Mouse (Mus musculus) hindbrain, embryonic 11.5 days (tissue): Measurements from ENCODE around the gene Abhd14a. TPM values are rescaled to one million over a fixed set of nuclear protein-coding genes. Genes with fewer than 3 reads are reported as not detected.

Experiments used
- ATAC-seq: fragments of 200-750 bp; cut with Nextera tagmentation; 2 replicates; pipeline ENCODE4 v1.8.0; 2017; ENCODE audit warnings: mild to moderate bottlenecking, moderate TSS enrichment, moderate library complexity; ENCODE audit not compliant: low FRiP score
- DNase-seq: peaks from one replicate; pipeline ENCODE4 v3.0.0-alpha.2; 2015; ENCODE audit warnings: low spot score
- H3K27ac ChIP-seq: fragments of 300-500 bp; sonication (generic); 2 replicates; pipeline ENCODE4 v1.5.1; 2014; ENCODE audit warnings: mild to moderate bottlenecking, low read depth, low read length
- H3K27me3 ChIP-seq: fragments of 300-500 bp; sonication (generic); 2 replicates; pipeline ENCODE4 v1.6.1; 2014; ENCODE audit warnings: mild to moderate bottlenecking, low read length, moderate library complexity, mixed read lengths; ENCODE audit not compliant: control insufficient read depth, insufficient read depth
- H3K36me3 ChIP-seq: fragments of 300-500 bp; sonication (generic); 2 replicates; pipeline ENCODE4 v1.6.1; 2014; ENCODE audit warnings: mild to moderate bottlenecking, low read length, moderate library complexity, mixed read lengths; ENCODE audit not compliant: control insufficient read depth, insufficient read depth
- H3K4me1 ChIP-seq: fragments of 300-500 bp; sonication (generic); replicated peaks from 2 replicates; pipeline ENCODE4 v1.6.1; 2014; ENCODE audit warnings: low read length, mixed read lengths; ENCODE audit not compliant: control insufficient read depth, insufficient read depth
- H3K4me2 ChIP-seq: fragments of 300-500 bp; sonication (generic); replicated peaks from 2 replicates; pipeline ENCODE4 v1.6.1; 2014; ENCODE audit warnings: mild to moderate bottlenecking, low read depth, low read length
- H3K4me3 ChIP-seq: fragments of 300-500 bp; sonication (generic); 2 replicates; pipeline ENCODE4 v1.5.1; 2014; ENCODE audit warnings: low read depth, low read length
- H3K9ac ChIP-seq: fragments of 300-500 bp; sonication (generic); 2 replicates; pipeline ENCODE4 v1.6.1; 2014; ENCODE audit warnings: low read depth, low read length
- H3K9me3 ChIP-seq: fragments of 300-500 bp; sonication (generic); 2 replicates; pipeline ENCODE4 v1.6.1; 2016; ENCODE audit warnings: low read length; ENCODE audit not compliant: control insufficient read depth
- WGBS: fragments of 180-500 bp; shearing (Covaris S2); extraction: QIAGEN DNeasy Blood & Tissue Kit; methylation state at CpG from one replicate; pipeline ENCODE4 v1.1.7; 2014; 5-methylcytosine and 5-hydroxymethylcytosine counted together
- polyA plus RNA-seq: library from polyadenylated mRNA; unstranded; fragments of >200 nt; fragmentation: Nextera tagmentation; extraction: Ambion mirVana; gene quantifications from 2 replicates; pipeline ENCODE4 v1.2.1, GENCODE M21; 2014

Gene Abhd14a
- polyA plus RNA-seq, 1 experiment from 2014 or later, result 31.2 TPM

GRCm38 (mm10) chr9:106406443-106407078 is 40.9 kb downstream of the Abhd14a start:
- no peaks in the 10 kb centered on the region for H3K27me3 ChIP-seq
- no peaks in the 10 kb centered on the region for H3K4me1 ChIP-seq
- no peak overlapping the region for H3K27ac ChIP-seq
- whole genome bisulfite sequencing, result 63% methylated on average over 8 of the region's 8 CpGs
- no peak overlapping the region for H3K4me2 ChIP-seq
- no peaks in the 10 kb centered on the region for H3K36me3 ChIP-seq
- no peak for DNase-seq
- H3K9me3 ChIP-seq, result no peaks in the 10 kb centered on the region
- ATAC-seq, result no peak
- H3K4me3 ChIP-seq, result no peak overlapping the region
- H3K9ac ChIP-seq, result no peak overlapping the region

- 27% methylated on average over 6 of the region's 6 CpGs for WGBS
- Histone ChIP-seq H3K9ac (no peak overlapping the region), H3K4me3 (no peak overlapping the region), H3K4me2 (no peak overlapping the region), H3K4me1 (no peaks in the 10 kb centered on the region), H3K9me3 (no peaks in the 10 kb centered on the region), H3K27ac (no peak overlapping the region), H3K27me3 (no peaks in the 10 kb centered on the region), H3K36me3 (no peaks in the 10 kb centered on the region)
- no peak for ATAC-seq
- no peak for DNase-seq
These were observed 42.2 kb downstream of the Abhd14a start for GRCm38 (mm10) chr9:106405275-106405674.

GRCm38 (mm10) chr9:106402607-106403375 is 44.7 kb downstream of the Abhd14a start:
- H3K9me3 ChIP-seq, result no peaks in the 10 kb centered on the region
- 88% methylated on average over 16 of the region's 16 CpGs for WGBS
- no peak overlapping the region for H3K9ac ChIP-seq
- H3K4me1 ChIP-seq, result no peaks in the 10 kb centered on the region
- no peak overlapping the region for H3K27ac ChIP-seq
- H3K4me2 ChIP-seq, result no peak overlapping the region
- no peak for ATAC-seq
- no peak for DNase-seq
- no peak overlapping the region for H3K4me3 ChIP-seq
- H3K27me3 ChIP-seq, result no peaks in the 10 kb centered on the region
- no peaks in the 10 kb centered on the region for H3K36me3 ChIP-seq

- DNase-seq (no peak), ATAC-seq (no peak)
- no peak overlapping the region for H3K9ac ChIP-seq
These were observed 45.3 kb downstream of the Abhd14a start for GRCm38 (mm10) chr9:106402149-106402548.

GRCm38 (mm10) chr9:106399808-106400207 is 47.7 kb downstream of the Abhd14a start:
- Histone ChIP-seq H3K36me3 (no peaks in the 10 kb centered on the region), H3K27ac (no peak overlapping the region), H3K9me3 (no peaks in the 10 kb centered on the region), H3K4me1 (no peaks in the 10 kb centered on the region), H3K27me3 (no peaks in the 10 kb centered on the region), H3K9ac (no peak overlapping the region), H3K4me3 (no peak overlapping the region), H3K4me2 (no peak overlapping the region)
- WGBS, result 81% methylated on average over 3 of the region's 3 CpGs
- no peak for ATAC-seq
- DNase-seq, result no peak

More at GRCm38 (mm10) chr9:106402149-106402548, 45.3 kb downstream of the Abhd14a start:
- Histone ChIP-seq H3K4me3 (no peak overlapping the region), H3K36me3 (no peaks in the 10 kb centered on the region), H3K4me2 (no peak overlapping the region), H3K4me1 (no peaks in the 10 kb centered on the region), H3K27me3 (no peaks in the 10 kb centered on the region), H3K27ac (no peak overlapping the region), H3K9me3 (no peaks in the 10 kb centered on the region)
- WGBS, result 88% methylated on average over 5 of the region's 5 CpGs

DNA sequence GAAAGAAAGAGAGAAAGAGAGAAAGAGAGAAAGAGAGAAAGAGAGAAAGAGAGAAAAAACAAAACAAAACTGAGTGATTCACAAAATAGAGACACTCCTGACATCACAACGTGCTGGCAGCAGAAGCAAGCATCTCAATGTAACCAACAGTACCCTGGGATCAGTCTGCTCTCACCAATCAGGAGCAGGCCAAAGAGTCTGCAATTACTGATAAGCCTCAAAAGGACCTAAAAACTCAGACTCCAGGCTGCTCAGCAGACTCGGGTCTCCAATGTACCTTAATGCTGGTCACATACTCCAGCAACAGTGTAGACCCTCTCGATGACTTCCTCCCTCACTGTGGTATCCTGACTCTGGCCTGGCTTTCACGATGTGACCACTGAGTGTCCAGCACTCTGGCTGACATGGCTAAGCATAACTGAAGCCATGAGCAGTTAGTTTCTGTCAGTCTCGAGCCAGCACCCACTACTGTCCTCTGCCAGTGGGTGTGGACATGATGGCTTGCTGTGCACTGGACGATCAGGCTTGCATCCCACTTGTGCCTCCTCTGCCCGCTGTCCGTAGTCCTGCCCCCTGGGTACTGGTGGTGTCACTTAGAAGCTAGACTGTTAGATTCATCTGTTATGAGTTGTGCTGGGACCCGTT is 48.7 kb downstream of the Abhd14a start:
- ATAC-seq, result no peak

DNA sequence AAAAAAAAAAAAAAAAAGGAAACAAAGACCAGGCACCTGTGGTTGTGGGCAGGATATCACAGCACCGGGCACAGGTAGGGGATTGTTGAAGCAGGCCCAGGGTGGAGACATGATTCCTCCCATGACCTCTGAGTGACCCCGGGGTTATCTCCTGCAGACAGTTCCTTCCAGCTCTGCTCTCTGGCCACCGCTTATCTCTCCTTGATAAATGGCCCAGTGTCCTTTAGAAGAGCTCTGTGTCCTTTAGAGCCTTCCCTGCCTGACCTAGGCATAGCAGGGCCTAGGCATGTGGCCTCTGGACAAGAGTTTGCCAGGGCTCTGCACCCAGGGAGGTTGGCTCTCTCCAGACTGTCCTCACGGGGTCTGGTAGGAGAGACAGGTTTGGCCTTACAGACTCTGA is 49.7 kb downstream of the Abhd14a start:
- Histone ChIP-seq H3K9ac (no peak overlapping the region), H3K4me1 (no peaks in the 10 kb centered on the region), H3K27ac (no peak overlapping the region), H3K4me3 (no peak overlapping the region), H3K27me3 (no peaks in the 10 kb centered on the region), H3K9me3 (no peaks in the 10 kb centered on the region), H3K36me3 (no peaks in the 10 kb centered on the region), H3K4me2 (no peak overlapping the region)
- ATAC-seq (no peak), DNase-seq (no peak)
- 77% methylated on average over 4 of the region's 4 CpGs for whole genome bisulfite sequencing

More for the DNA sequence above, 48.7 kb downstream of the Abhd14a start:
- Histone ChIP-seq H3K36me3 (no peaks in the 10 kb centered on the region), H3K9me3 (no peaks in the 10 kb centered on the region), H3K27ac (no peak overlapping the region), H3K27me3 (no peaks in the 10 kb centered on the region), H3K4me2 (no peak overlapping the region), H3K4me3 (no peak overlapping the region), H3K9ac (no peak overlapping the region), H3K4me1 (no peaks in the 10 kb centered on the region)
- 81% methylated on average over 9 of the region's 9 CpGs for WGBS
- DNase-seq, result no peak

DNA sequence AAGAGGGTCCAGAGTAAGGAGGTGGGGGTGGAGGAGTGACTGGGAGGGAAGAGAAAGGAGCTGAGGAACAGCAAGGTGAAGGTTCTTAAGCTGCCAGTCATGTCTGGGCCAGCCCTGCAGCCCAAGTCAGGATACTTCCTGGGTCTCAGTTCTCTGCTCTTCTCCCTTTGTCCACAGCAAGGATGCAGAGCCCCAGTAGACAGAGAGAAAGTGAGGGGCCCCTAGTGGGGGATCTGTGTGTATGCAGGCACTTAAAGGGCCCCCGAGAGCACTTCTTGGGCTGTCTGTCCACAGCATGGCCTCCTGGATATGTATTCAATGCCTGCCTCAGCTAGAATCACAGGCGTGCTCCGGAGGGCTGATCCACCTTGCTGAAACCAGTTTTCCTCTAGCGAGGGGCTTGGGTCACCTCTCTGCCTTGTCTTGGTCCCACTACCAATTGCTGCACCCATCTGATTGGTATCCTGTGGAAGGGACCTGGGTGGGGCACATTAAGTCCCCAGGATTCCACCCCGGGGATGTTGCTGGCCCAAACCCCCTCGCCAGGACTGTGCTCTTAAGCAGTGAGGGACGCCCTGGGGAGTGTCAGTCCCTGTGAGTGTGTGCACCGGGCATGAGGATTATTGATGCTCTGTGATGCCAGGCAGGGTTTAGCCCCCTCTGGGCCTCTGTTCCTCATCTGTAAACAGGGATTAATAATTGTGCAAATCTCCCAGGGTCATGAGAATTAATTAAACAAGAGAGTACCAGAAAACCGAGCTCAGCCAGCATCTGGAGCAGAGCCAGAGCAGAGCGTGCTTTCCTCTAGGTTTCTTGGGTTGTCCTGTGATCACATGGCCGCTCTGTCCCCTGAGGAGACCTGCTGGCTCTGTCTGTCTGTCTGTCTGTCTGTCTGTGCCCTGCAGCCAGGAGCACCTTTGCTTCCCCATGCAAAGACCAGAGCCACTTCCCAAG is 52.6 kb downstream of the Abhd14a start:
- no peak overlapping the region for H3K27ac ChIP-seq
- no peak overlapping the region for H3K4me2 ChIP-seq
- no peaks in the 10 kb centered on the region for H3K4me1 ChIP-seq
- WGBS, result 58% methylated on average over 11 of the region's 11 CpGs
- no peaks in the 10 kb centered on the region for H3K9me3 ChIP-seq
- 0 out of 2 replicates have a peak overlapping the region, but pooled peaks have one; percentile 16 for H3K9ac ChIP-seq
- peak; percentile 52 for DNase-seq
- no peaks in the 10 kb centered on the region for H3K36me3 ChIP-seq
- H3K4me3 ChIP-seq, result no peak overlapping the region
- peak; percentile 30; the same call in 1 of the 2 replicates for ATAC-seq
- no peaks in the 10 kb centered on the region for H3K27me3 ChIP-seq
